Mouse (Mus musculus) neural tube, embryonic 14.5 days (tissue): ENCODE measurements around the gene Srpk3. TPM values are rescaled to one million over a fixed set of nuclear protein-coding genes. Genes with fewer than 3 reads are reported as not detected.
"Not testable (repeated sequence)": the region's sequence is repeated elsewhere in the genome, so short reads cannot be mapped to it uniquely, and the experiment has no call there.

Experiments used
- ATAC-seq: fragments of 200-750 bp; cut with Nextera tagmentation; 2 replicates; pipeline ENCODE4 v1.8.0; 2017; ENCODE audit warnings: low read depth, mild to moderate bottlenecking, moderate TSS enrichment, moderate library complexity
- H3K27ac ChIP-seq: fragments of 300-500 bp; sonication (generic); 2 replicates; pipeline ENCODE4 v1.5.1; 2014; ENCODE audit warnings: low read depth, mild to moderate bottlenecking, control low read depth, low read length, moderate library complexity, mixed read lengths
- H3K27me3 ChIP-seq: fragments of 300-500 bp; sonication (generic); 2 replicates; pipeline ENCODE4 v1.6.1; 2014; ENCODE audit warnings: low read length; ENCODE audit not compliant: control insufficient read depth, insufficient read depth
- H3K36me3 ChIP-seq: fragments of 300-500 bp; sonication (generic); 2 replicates; pipeline ENCODE4 v1.6.1; 2014; ENCODE audit warnings: low read length, mixed read lengths; ENCODE audit not compliant: control insufficient read depth, insufficient read depth
- H3K4me1 ChIP-seq: fragments of 300-500 bp; sonication (generic); 2 replicates; pipeline ENCODE4 v1.6.1; 2014; ENCODE audit warnings: low read length; ENCODE audit not compliant: control insufficient read depth, insufficient read depth
- H3K4me2 ChIP-seq: fragments of 300-500 bp; sonication (generic); 2 replicates; pipeline ENCODE4 v1.6.1; 2014; ENCODE audit warnings: mild to moderate bottlenecking, low read depth, low read length, control low read depth
- H3K4me3 ChIP-seq: fragments of 300-500 bp; sonication (generic); 2 replicates; pipeline ENCODE4 v1.5.1; 2014; ENCODE audit warnings: low read depth, low read length, control low read depth, mixed read lengths
- H3K9ac ChIP-seq: fragments of 300-500 bp; sonication (generic); replicated peaks from 2 replicates; pipeline ENCODE4 v1.6.1; 2014; ENCODE audit warnings: low read depth, mild to moderate bottlenecking, control low read depth, low read length, mixed read lengths
- H3K9me3 ChIP-seq: fragments of 300-500 bp; sonication (generic); 2 replicates; pipeline ENCODE4 v1.6.1; 2016; ENCODE audit warnings: low read length; ENCODE audit not compliant: control insufficient read depth
- WGBS: fragments of 180-500 bp; shearing (Covaris S2); extraction: QIAGEN DNeasy Blood & Tissue Kit; methylation state at CpG from one replicate; pipeline ENCODE4 v1.1.7; 2014; 5-methylcytosine and 5-hydroxymethylcytosine counted together
- polyA plus RNA-seq: library from polyadenylated mRNA; unstranded; fragments of >200 nt; fragmentation: Nextera tagmentation; extraction: Ambion mirVana; gene quantifications from 2 replicates; pipeline ENCODE4 v1.2.1, GENCODE M21; 2014

The Srpk3 gene
- 1.2 and 2.4 TPM in 2 replicates for polyA plus RNA-seq

GRCm38 (mm10) chrX:73774168-73774760 lies at the start of gene Srpk3:
Gene Srpk3 (plus strand): TSS chrX:73774405.
- ATAC-seq = 0 out of 2 replicates have a peak, but pooled peaks have one; percentile 19
- peaks cover 9% of the 10 kb centered on the region; the same call in 1 of the 2 replicates for H3K36me3 ChIP-seq
- H3K27ac ChIP-seq = no peak within 1 kb of the TSS
- H3K4me3 ChIP-seq = no peak within 1 kb of the TSS
- H3K9me3 ChIP-seq = no peaks in the 10 kb centered on the region
- H3K27me3 ChIP-seq = no peaks in the 10 kb centered on the region
- no peak within 1 kb of the TSS for H3K4me2 ChIP-seq
- 44% methylated on average over 9 of the region's 9 CpGs for WGBS
- H3K4me1 ChIP-seq = no peaks in the 10 kb centered on the region
- H3K9ac ChIP-seq = no peak within 1 kb of the TSS

DNA sequence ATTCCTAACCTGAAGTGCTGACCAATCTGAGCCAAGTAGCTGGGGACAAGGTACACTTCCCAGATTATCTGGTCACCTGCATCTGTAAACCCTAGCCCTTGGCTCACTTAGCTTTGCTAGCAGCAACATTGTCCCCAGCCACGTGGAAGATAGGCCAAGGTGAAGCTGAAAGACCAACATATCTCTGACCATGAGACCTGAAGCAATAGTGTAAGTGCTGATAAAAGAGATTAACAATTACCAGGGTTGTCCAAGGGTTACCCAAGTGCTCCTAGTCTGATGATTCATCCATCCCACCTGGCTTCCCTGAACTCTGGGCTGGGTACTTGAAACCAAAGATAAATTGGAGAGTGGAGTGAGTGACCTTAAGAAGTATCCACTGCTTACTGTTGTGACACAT lies 43.3 kb upstream of the Srpk3 start:
- WGBS = 50% methylated on average over 1 of the region's 1 CpGs
- H3K4me3 ChIP-seq = no peak overlapping the region

DNA sequence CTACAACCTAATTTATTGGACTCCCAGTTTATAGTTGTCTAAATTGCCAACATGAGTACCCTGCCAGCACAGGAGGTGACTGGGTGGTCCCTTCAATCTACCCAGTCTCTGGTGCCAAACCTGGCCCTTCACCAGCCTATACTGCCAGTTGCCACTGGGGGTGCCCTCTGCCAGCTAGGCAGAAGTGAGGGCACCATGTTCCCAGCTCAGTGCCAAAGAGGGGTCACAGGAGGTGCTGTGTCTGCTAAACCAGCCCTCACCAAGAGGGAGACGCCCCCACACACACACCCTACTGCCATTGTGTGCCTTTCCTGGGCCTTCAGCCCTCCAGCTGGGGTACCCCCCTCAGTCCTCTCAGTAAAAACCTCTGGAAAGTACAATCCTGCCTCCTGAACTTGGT lies 36.0 kb upstream of the Srpk3 start:
- H3K9ac ChIP-seq = no peak overlapping the region
- H3K9me3 ChIP-seq = no peaks in the 10 kb centered on the region
- 70% methylated on average over 1 of the region's 1 CpGs for WGBS
- ATAC-seq = no peak
- H3K4me3 ChIP-seq = no peak overlapping the region
- no peak overlapping the region for H3K27ac ChIP-seq
- no peaks in the 10 kb centered on the region for H3K4me1 ChIP-seq
- H3K4me2 ChIP-seq = no peak overlapping the region
- H3K36me3 ChIP-seq = no peaks in the 10 kb centered on the region
- no peaks in the 10 kb centered on the region for H3K27me3 ChIP-seq

More for the DNA sequence above, 43.3 kb upstream of the Srpk3 start:
- H3K27me3 ChIP-seq = no peaks in the 10 kb centered on the region
- H3K27ac ChIP-seq = no peak overlapping the region
- no peak overlapping the region for H3K9ac ChIP-seq
- no peak overlapping the region for H3K4me2 ChIP-seq
- peaks cover 5% of the 10 kb centered on the region; the same call in 1 of the 2 replicates for H3K36me3 ChIP-seq
- no peaks in the 10 kb centered on the region for H3K4me1 ChIP-seq
- H3K9me3 ChIP-seq = no peaks in the 10 kb centered on the region
- ATAC-seq = no peak

DNA sequence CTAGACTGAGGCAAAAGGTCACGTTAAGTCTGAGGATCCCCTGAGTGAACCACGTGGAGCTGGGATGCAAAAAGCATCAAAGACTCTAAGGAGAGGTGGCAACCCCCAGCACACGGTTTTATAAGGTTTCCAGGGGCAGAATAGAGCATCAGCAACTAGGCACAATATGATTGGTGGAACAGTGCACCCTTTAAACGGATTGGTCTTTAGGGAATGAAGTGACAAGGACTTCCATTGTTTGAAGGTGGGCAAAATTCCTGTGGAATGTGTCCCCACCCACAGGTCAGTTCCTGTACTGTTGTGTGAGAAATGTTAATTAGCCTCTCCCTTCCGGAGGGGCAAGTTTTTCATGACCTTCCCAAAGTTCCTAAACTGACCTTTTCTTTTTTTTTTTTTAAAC lies 35.1 kb upstream of the Srpk3 start:
- 63% methylated on average over 5 of the region's 5 CpGs for WGBS
- no peak for ATAC-seq
- no peaks in the 10 kb centered on the region for H3K4me1 ChIP-seq
- H3K9ac ChIP-seq = no peak overlapping the region
- H3K27me3 ChIP-seq = no peaks in the 10 kb centered on the region
- H3K4me3 ChIP-seq = no peak overlapping the region
- no peaks in the 10 kb centered on the region for H3K36me3 ChIP-seq
- no peaks in the 10 kb centered on the region for H3K9me3 ChIP-seq
- no peak overlapping the region for H3K27ac ChIP-seq
- H3K4me2 ChIP-seq = no peak overlapping the region

- WGBS = 94% methylated on average over 7 of the region's 7 CpGs
- not testable (repeated sequence) for H3K9ac ChIP-seq, H3K27me3 ChIP-seq, ATAC-seq, H3K4me3 ChIP-seq, H3K9me3 ChIP-seq, H3K4me2 ChIP-seq, H3K4me1 ChIP-seq, H3K36me3 ChIP-seq, H3K27ac ChIP-seq
Observed at GRCm38 (mm10) chrX:73739841-73740240, 34.4 kb upstream of the Srpk3 start.

- WGBS = 85% methylated on average over 1 of the region's 1 CpGs
- no peaks in the 10 kb centered on the region for H3K4me1 ChIP-seq
- no peaks in the 10 kb centered on the region for H3K36me3 ChIP-seq
- no peaks in the 10 kb centered on the region for H3K27me3 ChIP-seq
- no peak for ATAC-seq
- no peaks in the 10 kb centered on the region for H3K9me3 ChIP-seq
- H3K27ac ChIP-seq = no peak overlapping the region
- H3K4me3 ChIP-seq = no peak overlapping the region
- H3K4me2 ChIP-seq = no peak overlapping the region
- no peak overlapping the region for H3K9ac ChIP-seq
Observed at GRCm38 (mm10) chrX:73744774-73745481, 29.3 kb upstream of the Srpk3 start.

GRCm38 (mm10) chrX:73748977-73749376 lies 25.2 kb upstream of the Srpk3 start:
- H3K36me3 ChIP-seq = no peaks in the 10 kb centered on the region
- 100% methylated on average over 1 of the region's 1 CpGs for WGBS
- H3K4me1 ChIP-seq = no peaks in the 10 kb centered on the region
- ATAC-seq = no peak
- H3K27me3 ChIP-seq = no peaks in the 10 kb centered on the region
- H3K9me3 ChIP-seq = no peaks in the 10 kb centered on the region
- H3K27ac ChIP-seq = no peak overlapping the region
- H3K9ac ChIP-seq = no peak overlapping the region
- no peak overlapping the region for H3K4me3 ChIP-seq
- H3K4me2 ChIP-seq = no peak overlapping the region

- H3K9me3 ChIP-seq = no peaks in the 10 kb centered on the region
- H3K4me2 ChIP-seq = no peak within 1 kb of the TSS
- H3K36me3 ChIP-seq = no peaks in the 10 kb centered on the region
- no peak for ATAC-seq
- H3K4me1 ChIP-seq = no peaks in the 10 kb centered on the region
- H3K9ac ChIP-seq = no peak within 1 kb of the TSS
- H3K27me3 ChIP-seq = no peaks in the 10 kb centered on the region
- H3K27ac ChIP-seq = no peak within 1 kb of the TSS
- no peak within 1 kb of the TSS for H3K4me3 ChIP-seq
- WGBS = 75% methylated on average over 4 of the region's 5 CpGs
Observed at GRCm38 (mm10) chrX:73756334-73757140, 17.7 kb upstream of the Srpk3 start, which contains the start of gene Plxnb3. Gene Plxnb3 (plus strand): TSS chrX:73757090.
